Mouse (Mus musculus) midbrain, embryonic 10.5 days (tissue): ENCODE data around the gene Tmem254a. TPM values are rescaled to one million over a fixed set of nuclear protein-coding genes. Genes with fewer than 3 reads are reported as not detected.
"Not testable (repeated sequence)": the region's sequence is repeated elsewhere in the genome, so short reads cannot be mapped to it uniquely, and the experiment has no call there.

Experiments used
- DNase-seq: peaks from one replicate; pipeline ENCODE4 v3.0.0-alpha.2; 2017; ENCODE audit warnings: low spot score
- H3K27ac ChIP-seq: fragments of 300-500 bp; sonication (generic); replicated peaks from 2 replicates; pipeline ENCODE4 v1.5.1; 2016; ENCODE audit warnings: mild to moderate bottlenecking
- H3K27me3 ChIP-seq: fragments of 300-500 bp; sonication (generic); 2 replicates; pipeline ENCODE4 v1.6.1; 2016; ENCODE audit warnings: low read depth, mild to moderate bottlenecking; ENCODE audit not compliant: poor library complexity, severe bottlenecking
- H3K36me3 ChIP-seq: fragments of 300-500 bp; sonication (generic); 2 replicates; pipeline ENCODE4 v1.6.1; 2016; ENCODE audit warnings: mild to moderate bottlenecking, moderate library complexity
- H3K4me1 ChIP-seq: fragments of 300-500 bp; sonication (generic); 2 replicates; pipeline ENCODE4 v1.6.1; 2016
- H3K4me3 ChIP-seq: fragments of 300-500 bp; sonication (generic); 2 replicates; pipeline ENCODE4 v1.5.1; 2016; ENCODE audit warnings: mild to moderate bottlenecking, moderate library complexity
- H3K9me3 ChIP-seq: fragments of 300-500 bp; sonication (generic); replicated peaks from 2 replicates; pipeline ENCODE4 v1.6.1; 2016; ENCODE audit warnings: mild to moderate bottlenecking
- WGBS: fragments of 180-500 bp; shearing (Covaris S2); methylation state at CpG from one replicate; pipeline ENCODE4 v1.1.7; 2016; 5-methylcytosine and 5-hydroxymethylcytosine counted together
- polyA plus RNA-seq: library from polyadenylated mRNA; unstranded; fragments of >200 nt; fragmentation: Nextera tagmentation; extraction: Ambion mirVana; gene quantifications from 2 replicates; pipeline ENCODE4 v1.2.1, GENCODE M21; 2016

Gene Tmem254a
- polyA plus RNA-seq, 1 experiment from 2014 or later = 1.6 TPM

GRCm38 (mm10) chr14:25881769-25882168 is 45.7 kb downstream of the Tmem254a start:
- DNase-seq, H3K27me3 ChIP-seq, H3K36me3 ChIP-seq, H3K4me3 ChIP-seq, H3K27ac ChIP-seq, H3K9me3 ChIP-seq, H3K4me1 ChIP-seq: not testable (repeated sequence)
- WGBS = no CpG with 5 or more reads among the region's 9 CpGs

- not testable (repeated sequence) for H3K36me3 ChIP-seq, H3K9me3 ChIP-seq, DNase-seq, H3K4me3 ChIP-seq, H3K27me3 ChIP-seq, H3K4me1 ChIP-seq, H3K27ac ChIP-seq
- WGBS = no CpG with 5 or more reads among the region's 7 CpGs
These were observed 50.8 kb downstream of the Tmem254a start for GRCm38 (mm10) chr14:25876640-25877039.

Other genes starting within 250 kb of the Tmem254a start
- gene Ppif, start 233.5 kb downstream of the Tmem254a start, polyA plus RNA-seq = 54.7 and 56.1 TPM in 2 replicates
- gene Zcchc24, start 158.6 kb downstream of the Tmem254a start, polyA plus RNA-seq = 6.4 and 9.9 TPM in 2 replicates
- 3.3 and 3.9 TPM in 2 replicates for gene Anxa11, start 85.5 kb downstream of the Tmem254a start, polyA plus RNA-seq
- not detected in 2 replicates for gene Plac9a, start 24.6 kb downstream of the Tmem254a start, polyA plus RNA-seq
- not detected in 2 replicates for gene Cphx1, start 10.6 kb upstream of the Tmem254a start, polyA plus RNA-seq
- 4.9 and 6.7 TPM in 2 replicates for gene Duxbl1, start 50.9 kb upstream of the Tmem254a start, polyA plus RNA-seq
- 0.36 and 3.3 TPM in 2 replicates for gene Gm9780, start 115.0 kb upstream of the Tmem254a start, polyA plus RNA-seq
- 19.9 TPM in 2 replicates for gene Tmem254c, start 139.7 kb upstream of the Tmem254a start, polyA plus RNA-seq
- gene Cphx2, start 153.8 kb upstream of the Tmem254a start, polyA plus RNA-seq = not detected in 2 replicates
- gene Cphx3, start 154.6 kb upstream of the Tmem254a start, polyA plus RNA-seq = not detected in 2 replicates
- gene Duxbl2, start 190.7 kb upstream of the Tmem254a start, polyA plus RNA-seq = not detected in 2 replicates